Mouse (Mus musculus): ENCODE measurements around the gene Exosc6.
"Not testable (repeated sequence)": the region's sequence is repeated elsewhere in the genome, so short reads cannot be mapped to it uniquely, and the experiment has no call there.

Gene Exosc6

GRCm38 (mm10) chr8:111056158-111056663, at the start of gene Exosc6:
Gene Exosc6 (plus strand): TSS chr8:111056339.
- in situ Hi-C loops (cut with MboI; ENCODE audit: unreplicated experiment in 2 of 2) = no loop called here

DNA sequence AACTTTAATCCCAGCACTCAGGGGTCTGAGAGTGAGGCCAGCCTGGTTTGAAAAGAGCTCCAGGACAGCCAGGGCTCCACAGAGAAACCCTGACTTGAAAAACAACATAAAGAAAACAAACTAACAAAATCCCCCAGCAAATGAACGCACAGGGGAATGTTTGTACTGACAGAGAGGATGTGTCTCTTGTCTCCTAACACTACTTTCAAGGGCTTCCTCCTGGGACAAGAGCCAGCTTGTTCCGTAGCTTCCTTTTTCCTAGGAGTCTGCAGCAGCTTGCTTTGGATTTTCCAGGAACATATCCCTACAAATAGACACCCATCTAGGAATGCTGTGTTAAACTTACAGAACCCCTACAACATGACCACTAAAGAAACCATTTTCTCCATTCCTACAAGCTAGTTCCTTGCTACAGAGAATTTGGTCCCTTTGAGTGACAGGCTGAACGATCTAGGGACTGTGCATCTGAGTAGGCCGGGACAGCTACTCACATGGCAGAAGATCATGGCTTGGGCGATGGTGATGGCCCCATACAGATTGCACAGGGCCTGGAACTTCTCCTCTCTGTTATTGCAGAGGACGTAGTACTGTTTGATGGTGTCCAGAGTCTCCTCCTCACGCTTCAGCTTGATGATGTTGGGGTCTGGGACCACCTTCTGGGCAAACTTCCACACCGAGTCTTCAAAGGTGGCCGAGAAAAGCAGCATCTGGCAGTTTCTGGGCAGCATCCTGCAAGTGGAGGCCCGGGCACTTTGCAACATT, 45.7 kb upstream of the Exosc6 start:
- in situ Hi-C loops (cut with MboI; ENCODE audit: unreplicated experiment in 2 of 2) = not testable (repeated sequence)

- in situ Hi-C loops (cut with MboI; ENCODE audit: unreplicated experiment in 2 of 2) = not testable (repeated sequence)
Measured at GRCm38 (mm10) chr8:111026609-111027008, 29.5 kb upstream of the Exosc6 start.

DNA sequence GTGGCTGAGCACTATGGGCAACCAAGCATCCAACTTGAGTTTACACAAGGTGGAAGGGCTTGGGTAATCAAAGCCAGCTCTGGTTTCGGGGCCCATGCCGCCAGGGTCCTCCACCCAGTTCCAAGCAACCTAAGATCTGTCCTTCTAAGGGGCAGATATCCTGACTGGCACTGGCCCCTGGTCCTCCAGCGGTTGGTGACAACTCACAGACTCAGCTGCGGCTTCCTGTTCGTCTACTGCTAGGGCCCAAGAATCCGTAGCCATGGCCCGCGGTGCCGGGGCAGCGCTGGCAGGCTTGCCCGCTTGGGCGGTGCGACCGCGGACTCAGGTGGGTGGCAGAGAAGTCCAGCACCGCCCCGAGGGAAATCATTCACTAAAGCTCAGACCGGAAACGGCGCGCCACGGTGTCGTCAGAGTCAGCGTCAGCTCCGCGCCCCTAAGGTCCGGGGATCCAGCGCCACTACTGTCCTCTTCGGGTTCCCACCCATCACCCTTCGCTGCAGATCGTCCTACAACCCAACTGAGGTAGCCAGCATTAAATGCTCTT, 28.7 kb upstream of the Exosc6 start:
- in situ Hi-C loops (cut with MboI; ENCODE audit: unreplicated experiment in 2 of 2) = no loop called here

DNA sequence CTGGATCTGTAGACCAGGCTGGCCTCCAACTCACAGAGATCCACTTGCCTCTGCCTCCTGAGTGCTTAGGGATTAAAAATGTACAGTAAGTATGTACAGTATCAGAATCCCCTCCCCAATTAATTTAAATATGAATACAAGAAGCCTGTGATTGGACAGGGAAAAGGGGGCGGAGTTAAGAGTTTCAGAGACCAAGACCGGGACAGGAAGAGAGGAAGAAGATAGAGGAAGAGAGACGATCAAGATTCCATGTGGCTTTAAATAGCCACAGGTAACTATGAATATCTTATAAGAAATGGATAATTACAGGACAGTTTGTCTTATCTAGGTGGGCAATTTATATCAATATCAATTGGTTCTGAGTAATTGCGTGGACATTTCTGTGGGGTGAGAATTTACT, 26.6 kb upstream of the Exosc6 start:
- in situ Hi-C loops (cut with MboI; ENCODE audit: unreplicated experiment in 2 of 2) = no loop called here

- in situ Hi-C loops (cut with MboI; ENCODE audit: unreplicated experiment in 2 of 2) = no loop called here
Measured at GRCm38 (mm10) chr8:111030045-111030444, 26.1 kb upstream of the Exosc6 start.

GRCm38 (mm10) chr8:111031572-111031971, 24.6 kb upstream of the Exosc6 start, which contains the start of gene Ddx19b:
Gene Ddx19b (minus strand): TSS chr8:111031751.
- in situ Hi-C loops (cut with MboI; ENCODE audit: unreplicated experiment in 2 of 2) = no loop called here

- in situ Hi-C loops (cut with MboI; ENCODE audit: unreplicated experiment in 2 of 2) = no loop called here
Measured at GRCm38 (mm10) chr8:111032916-111033315, 23.2 kb upstream of the Exosc6 start, which contains the start of gene Aars. Gene Aars (plus strand): TSS chr8:111033144.

- in situ Hi-C loops (cut with MboI; ENCODE audit: unreplicated experiment in 2 of 2) = no loop called here
Measured at GRCm38 (mm10) chr8:111033482-111034215, 22.5 kb upstream of the Exosc6 start.

DNA sequence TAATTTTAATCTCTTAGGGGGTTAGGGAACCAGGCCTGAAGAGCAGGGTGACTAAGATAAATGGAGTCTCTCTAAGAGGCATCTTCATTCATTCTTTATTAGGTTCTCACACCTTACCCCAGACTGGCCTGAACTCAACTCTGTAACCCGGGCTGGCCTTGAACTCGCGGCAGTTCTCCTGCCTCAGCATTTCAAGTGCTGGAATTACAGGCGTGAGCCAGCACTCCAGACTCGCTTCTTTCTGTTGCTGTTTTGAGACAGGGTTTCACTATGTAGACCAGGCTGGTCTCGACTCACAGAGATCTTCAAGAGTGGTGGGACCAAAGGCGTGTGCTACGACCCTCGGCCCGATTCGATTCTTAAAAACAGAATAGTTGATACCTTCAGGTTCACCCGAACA, 21.9 kb upstream of the Exosc6 start:
- in situ Hi-C loops (cut with MboI; ENCODE audit: unreplicated experiment in 2 of 2) = no loop called here

DNA sequence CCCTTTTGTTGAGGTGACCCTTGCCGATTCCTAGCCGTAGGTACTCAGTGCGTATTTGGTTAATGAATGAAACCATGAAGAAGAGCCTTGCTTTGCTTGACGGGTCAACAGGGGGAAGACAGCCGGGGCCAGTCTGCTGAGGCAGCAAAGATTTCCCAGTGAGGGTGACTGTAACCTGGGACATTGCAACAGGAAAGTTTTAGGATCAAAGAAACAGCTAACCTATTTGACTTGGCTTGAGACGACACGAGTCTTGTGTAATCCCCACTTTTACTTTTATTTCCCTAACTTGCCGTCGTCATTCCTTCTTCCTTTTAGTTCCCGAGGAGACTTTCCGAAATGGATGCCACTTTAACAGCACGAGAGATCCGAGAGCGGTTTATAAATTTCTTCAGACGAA, 19.5 kb upstream of the Exosc6 start:
- in situ Hi-C loops (cut with MboI; ENCODE audit: unreplicated experiment in 2 of 2) = loop anchor here in 1 of 2 experiments (5.0 kb wide), 1 partner anchor 39 kb away; the partner anchor contains the start of gene Ddx19a

GRCm38 (mm10) chr8:111042546-111042945, 13.6 kb upstream of the Exosc6 start:
- in situ Hi-C loops (cut with MboI; ENCODE audit: unreplicated experiment in 2 of 2) = no loop called here

DNA sequence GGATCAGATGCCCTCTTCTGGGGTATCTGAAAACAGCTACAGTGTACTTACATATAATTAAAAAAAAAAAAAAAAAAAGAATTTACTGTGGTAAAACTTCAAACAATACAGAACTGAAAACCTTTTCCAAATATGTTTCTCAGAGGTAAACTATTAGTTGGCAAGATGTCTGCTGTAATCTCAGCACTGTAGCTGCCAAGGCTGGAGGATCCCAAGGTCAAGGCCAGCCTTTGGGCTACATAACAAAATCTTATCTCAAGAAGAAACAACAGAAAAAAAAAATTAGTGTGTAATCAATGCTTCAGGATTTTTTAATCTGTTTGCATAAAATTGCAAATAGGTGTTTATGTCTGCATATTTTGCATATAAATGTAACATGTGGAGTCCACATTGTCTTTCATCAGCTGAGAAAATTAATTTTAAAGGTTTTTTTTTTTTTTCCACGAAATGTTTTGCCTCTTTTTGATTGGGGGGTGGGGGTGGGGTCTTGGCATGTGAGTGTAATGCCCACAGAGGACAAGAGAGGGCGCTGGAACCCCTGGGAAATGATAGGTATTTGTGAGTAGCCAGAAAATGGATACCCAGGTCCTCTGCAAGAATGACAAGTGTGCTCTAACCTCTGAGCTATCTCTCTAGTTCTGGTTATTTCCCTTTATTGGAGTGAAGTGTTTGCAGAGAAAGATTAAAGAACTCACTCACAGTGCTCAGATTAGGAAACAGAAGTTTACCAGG, 12.0 kb upstream of the Exosc6 start:
- in situ Hi-C loops (cut with MboI; ENCODE audit: unreplicated experiment in 2 of 2) = no loop called here

- in situ Hi-C loops (cut with MboI; ENCODE audit: unreplicated experiment in 2 of 2) = loop anchor here (5.0 kb wide), 3 partner anchors 61 to 191 kb away; no protein-coding TSS in a partner anchor
Measured at GRCm38 (mm10) chr8:111048694-111049093, 7.4 kb upstream of the Exosc6 start.

DNA sequence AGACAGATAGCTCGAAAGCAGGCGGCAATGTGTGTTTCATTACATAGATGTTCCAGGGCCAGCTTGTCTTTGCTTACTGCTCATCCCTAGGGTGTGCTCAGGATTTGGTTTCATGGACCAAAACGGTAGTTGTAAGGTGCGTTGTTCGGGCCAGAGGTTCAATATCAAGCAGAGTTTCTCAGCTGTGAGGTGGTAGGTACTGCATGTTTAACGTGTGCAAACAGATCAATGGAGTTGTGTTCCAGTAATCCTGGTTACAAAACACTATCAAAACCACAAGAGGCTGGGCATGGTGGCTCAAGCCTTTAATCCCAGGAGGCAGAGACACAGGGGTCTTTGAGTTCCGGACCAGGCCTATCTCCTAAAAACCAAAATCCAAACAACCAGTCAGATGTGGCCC, 7.0 kb upstream of the Exosc6 start:
- in situ Hi-C loops (cut with MboI; ENCODE audit: unreplicated experiment in 2 of 2) = loop anchor here (5.0 kb wide), 3 partner anchors 62 to 192 kb away; no protein-coding TSS in a partner anchor

- in situ Hi-C loops (cut with MboI; ENCODE audit: unreplicated experiment in 2 of 2) = no loop called here
Measured at GRCm38 (mm10) chr8:111053827-111054518, 2.2 kb upstream of the Exosc6 start.

- in situ Hi-C loops (cut with MboI; ENCODE audit: unreplicated experiment in 2 of 2) = no loop called here
Measured at GRCm38 (mm10) chr8:111055031-111055634, 1.0 kb upstream of the Exosc6 start.

- in situ Hi-C loops (cut with MboI; ENCODE audit: unreplicated experiment in 2 of 2) = no loop called here
Measured at GRCm38 (mm10) chr8:111055661-111056060, 478 bp upstream of the Exosc6 start.

DNA sequence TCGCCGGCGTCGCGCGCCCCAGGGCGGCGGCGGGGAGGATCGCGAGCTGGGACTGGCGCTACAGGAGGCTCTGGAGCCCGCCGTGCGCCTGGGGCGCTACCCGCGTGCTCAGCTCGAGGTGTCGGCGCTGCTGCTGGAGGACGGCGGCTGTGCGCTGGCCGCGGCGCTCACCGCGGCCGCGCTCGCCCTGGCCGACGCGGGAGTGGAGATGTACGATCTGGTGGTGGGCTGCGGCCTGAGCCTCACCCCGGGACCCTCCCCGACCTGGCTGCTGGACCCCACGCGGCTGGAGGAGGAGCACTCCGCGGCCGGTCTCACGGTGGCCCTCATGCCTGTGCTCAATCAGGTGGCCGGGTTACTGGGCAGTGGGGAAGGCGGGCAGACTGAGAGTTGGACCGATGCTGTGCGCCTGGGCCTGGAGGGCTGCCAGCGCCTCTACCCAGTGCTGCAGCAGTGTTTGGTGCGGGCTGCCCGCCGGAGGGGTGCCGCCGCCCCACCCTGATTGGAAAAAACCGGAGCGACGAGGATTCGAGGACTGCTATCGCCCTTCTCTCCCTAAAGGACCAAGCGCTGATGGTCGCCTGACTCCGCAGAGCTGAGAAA, 653 bp downstream of the Exosc6 start:
- in situ Hi-C loops (cut with MboI; ENCODE audit: unreplicated experiment in 2 of 2) = no loop called here
